Mouse (Mus musculus): ENCODE results near the gene Ufsp1. TPM values are rescaled to one million over a fixed set of nuclear protein-coding genes. Genes with fewer than 3 reads are reported as not detected.

The Ufsp1 gene
- total and polyA plus RNA-seq, 3 experiments = 6.9 to 16.1 TPM; not detected in 1

DNA sequence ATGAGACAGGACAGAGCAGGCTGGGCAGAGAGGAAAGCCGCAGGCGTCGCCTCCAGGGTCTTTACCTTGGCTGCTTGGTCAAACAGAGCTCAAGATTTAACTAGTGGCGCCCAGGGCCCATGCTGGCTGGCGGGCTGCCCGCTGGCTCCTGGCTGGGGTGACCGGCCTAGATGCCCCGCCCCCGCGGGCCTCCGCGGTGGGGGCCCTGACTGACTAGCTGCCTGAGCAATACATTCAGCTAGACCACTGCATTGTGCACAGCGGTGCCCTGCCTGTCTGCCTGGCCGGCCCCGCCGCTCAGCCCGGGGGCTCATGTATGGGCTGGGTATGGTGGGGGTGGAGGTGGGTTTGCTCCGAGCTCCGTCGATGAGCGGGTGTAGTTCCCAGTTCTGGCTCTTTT lies 6.8 kb downstream of the Ufsp1 start:
- H3K4me3 ChIP-seq (ENCODE audit: control insufficient read depth in 1 of 2, insufficient read depth in 1 of 2, low read depth in 2 of 2, low read length in 2 of 2) = no peak overlapping the region
- no peaks in the 10 kb centered on the region for H3K27me3 ChIP-seq (ENCODE audit: control insufficient read depth in 1 of 2, insufficient read depth in 2 of 2, low read length in 2 of 2)
- H3K9ac ChIP-seq (ENCODE audit: control insufficient read depth, low read depth, low read length, poor library complexity, severe bottlenecking) = no peak overlapping the region
- H3K36me3 ChIP-seq (ENCODE audit: control insufficient read depth in 1 of 2, insufficient read depth in 2 of 2, low read length in 2 of 2) = peaks cover 21 to 52% of the 10 kb centered on the region in 2 experiments
- peaks cover 11 to 48% of the 10 kb centered on the region in 2 experiments for H3K4me1 ChIP-seq (ENCODE audit: control insufficient read depth in 1 of 2, insufficient read depth in 2 of 2, low read length in 2 of 2)
- H3K9me3 ChIP-seq (replicated peaks; ENCODE audit: insufficient read depth, low read length) = no peaks in the 10 kb centered on the region
- H3K79me2 ChIP-seq (ENCODE audit: control insufficient read depth, insufficient read depth, low read length, poor library complexity) = peaks cover 30% of the 10 kb centered on the region
- no peak overlapping the region for H3K27ac ChIP-seq (ENCODE audit: control insufficient read depth, low read depth, low read length)
- no peak for DNase-seq (ENCODE audit: low read depth, low spot score)
- no peak for TF ChIP-seq ZC3H11A (IDR thresholded peaks at IDR 0.05; ENCODE audit: low read depth, low read length)
- TF ChIP-seq RAD21 (IDR thresholded peaks at IDR 0.05; ENCODE audit: low read depth, low read length) = no peak
- TF ChIP-seq USF2 (IDR thresholded peaks at IDR 0.05; ENCODE audit: borderline replicate concordance in 1 of 2, insufficient read depth in 1 of 2, low read depth in 1 of 2, low read length in 2 of 2) = no peak
- no peak for TF ChIP-seq TAL1 (IDR thresholded peaks at IDR 0.05; ENCODE audit: low read length)
- no peak for TF ChIP-seq UBTF (IDR thresholded peaks at IDR 0.05; ENCODE audit: borderline replicate concordance, insufficient read depth, low read depth, low read length)
- no peak for TF ChIP-seq POLR2AphosphoS5 (IDR thresholded peaks at IDR 0.05; ENCODE audit: borderline replicate concordance, low read depth, low read length)
- TF ChIP-seq JUND (IDR thresholded peaks at IDR 0.05; ENCODE audit: low read depth, low read length) = no peak
- no peak for TF ChIP-seq MAZ (IDR thresholded peaks at IDR 0.05; ENCODE audit: low read depth, low read length)
- no peak for TF ChIP-seq NELFE (IDR thresholded peaks at IDR 0.05; ENCODE audit: low read depth, low read length)
- TF ChIP-seq MEF2A (IDR thresholded peaks at IDR 0.05; ENCODE audit: extremely low read depth, insufficient replicate concordance, low read depth, low read length, poor library complexity, severe bottlenecking) = no peak
- TF ChIP-seq NRF1 (IDR thresholded peaks at IDR 0.05; ENCODE audit: insufficient read depth, low read depth, low read length, poor library complexity, severe bottlenecking) = no peak
- no peak for TF ChIP-seq SMC3 (IDR thresholded peaks at IDR 0.05; ENCODE audit: low read depth, low read length)

DNA sequence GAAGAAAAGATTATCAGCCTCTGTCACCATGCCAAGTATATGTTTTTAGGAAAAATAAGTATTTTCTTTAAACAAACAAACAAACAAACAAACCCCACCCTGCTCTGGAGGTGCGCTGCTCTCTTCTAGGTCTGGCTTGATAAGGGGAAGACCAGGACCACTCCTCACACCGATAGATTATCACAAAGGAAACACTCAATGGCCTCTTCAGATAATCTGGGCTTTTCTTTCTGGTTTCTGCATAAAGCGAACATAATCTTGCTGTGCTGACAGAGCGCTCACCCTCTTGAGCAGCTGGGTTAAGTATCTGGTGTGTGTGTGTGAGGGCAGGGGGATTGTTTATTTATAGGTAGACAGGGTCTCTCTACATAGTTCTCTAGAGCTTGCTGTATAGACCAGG lies 9.2 kb downstream of the Ufsp1 start:
- peak; percentile 54 for DNase-seq (ENCODE audit: low read depth, low spot score)
- H3K4me1 ChIP-seq (ENCODE audit: control insufficient read depth in 1 of 2, insufficient read depth in 2 of 2, low read length in 2 of 2) = peaks cover 11 to 50% of the 10 kb centered on the region in 2 experiments
- peaks cover 43% of the 10 kb centered on the region for H3K79me2 ChIP-seq (ENCODE audit: control insufficient read depth, insufficient read depth, low read length, poor library complexity)
- no peak overlapping the region for H3K9ac ChIP-seq (ENCODE audit: control insufficient read depth, low read depth, low read length, poor library complexity, severe bottlenecking)
- no peaks in the 10 kb centered on the region for H3K27me3 ChIP-seq (ENCODE audit: control insufficient read depth in 1 of 2, insufficient read depth in 2 of 2, low read length in 2 of 2)
- peak overlapping the region; percentile 93 for H3K27ac ChIP-seq (ENCODE audit: control insufficient read depth, low read depth, low read length)
- H3K9me3 ChIP-seq (replicated peaks; ENCODE audit: insufficient read depth, low read length) = no peaks in the 10 kb centered on the region
- TF ChIP-seq MXI1 (IDR thresholded peaks at IDR 0.05; ENCODE audit: low read depth, low read length) (0 out of 2 replicates have a peak, but pooled peaks have one; percentile 26), EP300 (IDR thresholded peaks at IDR 0.05; ENCODE audit: low read depth in 1 of 2, low read length in 2 of 2) (peak; percentile 89 to 90), GABPA (IDR thresholded peaks at IDR 0.05; ENCODE audit: low read depth, low read length) (no peak), GATA1 (IDR thresholded peaks at IDR 0.05; ENCODE audit: low read depth, low read length) (peak; percentile 94), MAFK (IDR thresholded peaks at IDR 0.05; ENCODE audit: borderline replicate concordance, low read depth, low read length) (0 out of 2 replicates have a peak, but pooled peaks have one; percentile 32), MAZ (IDR thresholded peaks at IDR 0.05; ENCODE audit: low read depth, low read length) (0 out of 2 replicates have a peak, but pooled peaks have one; percentile 62), ZMIZ1 (IDR thresholded peaks at IDR 0.05; ENCODE audit: low read depth, low read length) (peak; percentile 43; the same call in 1 of the 2 replicates), RCOR1 (IDR thresholded peaks at IDR 0.05; ENCODE audit: low read depth, low read length) (peak; percentile 83), TAL1 (IDR thresholded peaks at IDR 0.05; ENCODE audit: low read length) (peak; percentile 52), ETS1 (IDR thresholded peaks at IDR 0.05; ENCODE audit: low read depth, low read length) (peak; percentile 87), TCF12 (IDR thresholded peaks at IDR 0.05; ENCODE audit: low read depth, low read length) (peak; percentile 95), ZNF384 (IDR thresholded peaks at IDR 0.05; ENCODE audit: low read depth, low read length) (no peak), USF2 (IDR thresholded peaks at IDR 0.05; ENCODE audit: borderline replicate concordance in 1 of 2, insufficient read depth in 1 of 2, low read depth in 1 of 2, low read length in 2 of 2) (no peak), USF1 (IDR thresholded peaks at IDR 0.05; ENCODE audit: low read depth, low read length) (no peak), BHLHE40 (IDR thresholded peaks at IDR 0.05; ENCODE audit: borderline replicate concordance, low read depth, low read length) (peak; percentile 61; the same call in 1 of the 2 replicates), SIN3A (IDR thresholded peaks at IDR 0.05; ENCODE audit: low read length) (peak; percentile 73), CHD1 (IDR thresholded peaks at IDR 0.05; ENCODE audit: low read depth, low read length) (no peak)
- peaks cover 11 to 58% of the 10 kb centered on the region in 2 experiments for H3K36me3 ChIP-seq (ENCODE audit: control insufficient read depth in 1 of 2, insufficient read depth in 2 of 2, low read length in 2 of 2)
- no peak overlapping the region for H3K4me3 ChIP-seq (ENCODE audit: control insufficient read depth in 1 of 2, insufficient read depth in 1 of 2, low read depth in 2 of 2, low read length in 2 of 2)

Measured in MEL (cell line).